Mouse (Mus musculus) testis, postnatal 14 days (tissue): ENCODE measurements around the gene Ipo7.
A peak's percentile ranks its signal among the peaks of the same experiment; 100 is the strongest.
"Not testable (repeated sequence)": the region's sequence is repeated elsewhere in the genome, so short reads cannot be mapped to it uniquely, and the experiment has no call there.

Source experiments
- DNase-seq: peaks from one replicate; pipeline ENCODE4 v3.0.0; 2021; ENCODE audit warnings: low spot score

The Ipo7 gene

GRCm38 (mm10) chr7:110018631-110019482 lies 783 bp downstream of the Ipo7 start:
- peak; percentile 69 for DNase-seq

- no peak for DNase-seq
Measured at GRCm38 (mm10) chr7:110023553-110023952, 5.5 kb downstream of the Ipo7 start.

GRCm38 (mm10) chr7:110026594-110026993 lies 8.5 kb downstream of the Ipo7 start:
- no peak for DNase-seq

- no peak for DNase-seq
Measured at GRCm38 (mm10) chr7:110028826-110029225, 10.8 kb downstream of the Ipo7 start.

- no peak for DNase-seq
Measured at GRCm38 (mm10) chr7:110030342-110030741, 12.3 kb downstream of the Ipo7 start.

GRCm38 (mm10) chr7:110057723-110058122 lies 39.6 kb downstream of the Ipo7 start:
- not testable (repeated sequence) for DNase-seq

GRCm38 (mm10) chr7:110059092-110059785 lies 41.2 kb downstream of the Ipo7 start:
- peak; percentile 45 for DNase-seq

GRCm38 (mm10) chr7:110060106-110060668 lies 42.1 kb downstream of the Ipo7 start:
- DNase-seq = no peak

- no peak for DNase-seq
Measured at GRCm38 (mm10) chr7:110060669-110061198, 42.7 kb downstream of the Ipo7 start.

- peak; percentile 100 for DNase-seq
Measured at GRCm38 (mm10) chr7:110061199-110061751, 43.2 kb downstream of the Ipo7 start, which contains the start of gene Zfp143. Gene Zfp143, plus strand, starts transcription at chr7:110061217.

- DNase-seq = peak; percentile 90
Measured at GRCm38 (mm10) chr7:110061752-110062273, 43.7 kb downstream of the Ipo7 start.

- no peak for DNase-seq
Measured at GRCm38 (mm10) chr7:110063731-110064130, 45.7 kb downstream of the Ipo7 start.

GRCm38 (mm10) chr7:110069070-110069469 lies 51.0 kb downstream of the Ipo7 start:
- no peak for DNase-seq

- DNase-seq = no peak
Measured at GRCm38 (mm10) chr7:110078168-110078567, 60.1 kb downstream of the Ipo7 start.

- no peak for DNase-seq
Measured at GRCm38 (mm10) chr7:110083386-110084165, 65.5 kb downstream of the Ipo7 start.

- no peak for DNase-seq
Measured at GRCm38 (mm10) chr7:110085217-110085616, 67.1 kb downstream of the Ipo7 start.

- DNase-seq = no peak
Measured at GRCm38 (mm10) chr7:110087914-110088313, 69.8 kb downstream of the Ipo7 start.

- no peak for DNase-seq
Measured at GRCm38 (mm10) chr7:110091670-110092069, 73.6 kb downstream of the Ipo7 start.

- no peak for DNase-seq
Measured at GRCm38 (mm10) chr7:110096332-110096731, 78.3 kb downstream of the Ipo7 start.

GRCm38 (mm10) chr7:110097106-110097793 lies 79.2 kb downstream of the Ipo7 start:
- no peak for DNase-seq

- DNase-seq = no peak
Measured at GRCm38 (mm10) chr7:110100854-110101253, 82.8 kb downstream of the Ipo7 start.
